Mouse (Mus musculus) cerebellum, postnatal 4 days (tissue): ENCODE measurements at regions not wholly inside any gene's neighbourhood (a gene's known extent, or its start where the extent isn't known, plus 50 kb on each side); places are given as distances from the start of the nearest gene placed in this dataset.

Experiments used
- DNase-seq, 2 experiments: peaks; one replicate each; pipeline ENCODE4 v3.0.0; 2022; ENCODE audit warnings: low spot score in 2 of 2, mixed read lengths in 1 of 2

DNA sequence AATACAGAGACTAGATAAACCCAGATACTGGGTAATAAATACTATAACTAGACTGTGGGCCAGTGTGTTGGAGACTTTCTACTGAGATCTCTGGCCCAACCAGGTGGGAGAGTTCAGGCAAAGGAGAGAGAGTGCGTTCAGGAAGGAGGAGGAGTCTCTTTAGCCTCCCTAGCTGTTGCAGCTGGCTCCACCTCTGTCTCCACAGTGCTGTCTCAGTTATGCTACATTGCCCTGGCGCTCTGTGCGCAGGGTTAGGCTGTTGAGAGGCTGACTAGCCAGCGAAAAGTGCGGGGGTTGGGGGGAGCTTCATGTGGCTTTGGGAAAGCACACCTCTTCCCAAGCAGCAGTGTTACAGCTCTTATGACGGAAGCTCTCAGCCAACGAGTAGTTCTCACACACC lies 104.7 kb upstream of the Syndig1 start:
- DNase-seq = no peak

DNA sequence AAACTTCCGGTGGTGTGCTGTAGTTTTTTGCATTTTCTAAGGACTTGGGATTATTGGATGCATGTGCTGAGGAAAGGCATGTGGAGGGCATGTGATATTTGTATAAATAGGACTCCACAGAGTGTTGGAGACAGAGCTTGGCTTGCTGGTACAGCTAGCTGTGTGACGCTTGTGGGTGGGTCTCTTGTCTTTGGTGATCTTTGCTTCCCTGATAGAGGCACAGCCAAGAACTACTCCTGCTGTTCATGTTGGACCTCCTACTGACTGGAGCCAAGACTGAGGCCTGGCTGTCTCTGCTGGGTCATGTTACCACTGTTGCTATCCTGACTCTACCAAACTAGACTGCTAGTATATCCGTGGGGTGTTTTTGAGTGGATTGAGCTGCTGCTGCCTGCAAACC lies 103.1 kb upstream of the Syndig1 start:
- DNase-seq = no peak

DNA sequence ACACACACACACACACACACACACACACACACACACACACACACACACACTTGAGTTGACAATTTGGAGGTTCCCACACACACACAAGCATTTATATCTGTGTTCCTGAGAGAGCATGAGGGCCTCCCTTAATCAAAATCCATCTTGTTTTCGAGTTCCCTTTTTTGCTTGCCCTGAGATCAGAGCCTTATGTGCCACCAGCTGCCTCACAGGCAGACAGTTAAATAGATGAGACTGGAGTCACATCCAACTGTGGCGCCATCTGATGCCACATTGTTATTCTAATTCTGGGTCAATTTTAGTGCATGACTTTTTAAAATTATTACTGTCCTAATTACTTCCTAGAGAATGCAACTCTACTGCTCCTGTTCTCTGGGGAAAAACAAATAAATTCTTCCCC lies 91.2 kb upstream of the Syndig1 start:
- DNase-seq = peak in 1 of 2 experiments; percentile 10

DNA sequence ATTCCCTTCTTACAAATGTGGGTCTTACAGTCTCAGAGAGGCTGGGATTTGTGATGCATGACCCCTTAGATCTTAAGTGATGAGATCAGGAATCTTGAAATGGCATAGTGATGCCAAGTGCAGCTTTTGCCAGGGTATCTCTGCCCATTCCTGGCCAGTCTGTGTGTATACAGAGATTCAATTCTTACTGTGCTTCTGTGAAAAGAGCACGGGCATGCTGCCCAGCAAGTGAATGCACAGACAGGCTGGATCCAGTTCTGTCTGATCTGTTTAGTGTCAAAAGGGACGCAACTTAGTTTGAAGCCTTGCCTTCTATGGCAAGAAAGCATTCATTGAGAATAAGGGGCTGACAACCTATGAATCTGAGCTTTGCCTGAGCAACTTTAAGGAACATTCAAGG lies 89.1 kb upstream of the Syndig1 start:
- DNase-seq = peak; percentile 50 to 77

DNA sequence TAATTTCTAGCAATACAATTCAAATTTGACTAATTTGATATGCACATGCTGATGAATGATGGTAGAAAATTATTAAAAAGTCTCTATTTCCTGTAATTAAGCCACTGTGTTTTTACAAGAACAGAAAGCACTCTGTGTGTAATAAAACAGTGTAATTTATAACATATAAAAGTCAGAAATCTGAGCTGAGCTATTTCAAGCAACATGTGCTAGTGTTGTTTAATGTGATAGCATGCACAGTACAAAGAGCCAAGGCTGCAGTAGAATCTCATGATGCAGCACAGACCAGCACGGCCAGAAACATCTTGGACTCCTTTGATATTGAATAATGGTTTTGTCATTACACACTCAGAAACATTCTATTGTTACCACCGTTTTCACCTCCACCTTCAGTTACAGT lies 86.3 kb upstream of the Syndig1 start:
- no peak for DNase-seq

DNA sequence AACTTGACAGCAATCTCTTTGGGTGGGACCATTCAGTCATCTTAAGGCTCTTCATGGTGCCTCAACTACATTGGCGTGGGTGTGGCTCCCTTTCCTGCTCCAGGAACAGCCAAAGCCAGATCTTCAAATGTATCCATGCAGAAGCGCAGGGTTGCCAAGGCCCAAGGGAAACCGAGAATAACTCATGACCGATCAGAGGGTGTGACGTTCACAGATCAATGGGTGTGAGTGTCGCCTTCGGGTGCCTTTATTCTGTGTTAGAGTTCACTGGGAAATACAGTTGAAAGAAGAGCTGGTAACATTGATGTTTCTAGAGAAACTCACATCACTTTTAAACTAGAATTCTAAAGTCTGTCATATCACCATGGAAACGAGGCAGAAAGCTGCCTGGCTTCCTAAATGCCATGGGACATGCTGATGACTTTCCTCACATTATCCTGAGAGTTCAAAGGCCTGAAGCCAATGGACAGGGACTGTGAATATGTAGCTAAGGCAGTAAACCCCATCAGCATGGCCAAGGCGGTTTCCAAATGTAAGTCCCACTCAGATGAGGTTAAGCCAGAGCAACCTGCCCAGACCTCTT lies 80.7 kb upstream of the Syndig1 start:
- no peak for DNase-seq

DNA sequence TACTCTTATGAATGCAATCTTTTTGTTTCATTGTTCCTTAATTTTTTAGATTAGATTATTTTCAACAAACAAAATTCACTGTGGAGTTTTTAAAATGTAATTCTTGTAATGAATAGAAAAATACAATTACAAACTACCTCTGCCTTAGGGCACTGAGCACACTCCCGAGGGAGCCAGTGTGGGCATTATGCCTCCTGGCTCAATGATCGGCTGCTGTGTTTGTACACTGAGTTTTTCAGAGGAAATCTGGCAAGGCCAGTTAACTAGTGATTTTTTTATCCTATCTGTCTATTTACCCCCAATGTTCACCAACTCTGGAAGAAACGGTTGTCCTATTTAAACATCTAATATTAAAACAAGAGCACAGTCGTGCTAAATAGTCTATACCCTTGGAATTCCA lies 69.9 kb upstream of the Syndig1 start:
- no peak for DNase-seq

DNA sequence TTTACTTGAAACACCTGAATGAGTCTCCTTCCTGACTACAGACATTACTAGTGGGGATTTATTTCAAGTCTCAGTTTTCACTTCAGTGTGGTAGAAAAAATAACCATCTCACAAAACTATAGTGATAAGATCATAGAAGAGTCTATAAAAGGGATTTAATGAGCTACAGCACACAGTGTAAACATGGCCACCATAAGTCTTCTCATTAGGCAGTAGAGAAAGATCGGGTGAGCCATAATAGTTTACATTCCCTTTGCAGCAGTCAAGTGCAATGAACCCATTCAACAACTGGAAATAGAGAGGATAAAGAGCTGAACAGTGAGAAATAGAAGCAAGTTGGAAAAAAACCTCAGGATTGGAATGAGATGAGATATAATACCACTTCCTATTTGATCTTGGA lies 65.1 kb upstream of the Syndig1 start:
- no peak for DNase-seq

DNA sequence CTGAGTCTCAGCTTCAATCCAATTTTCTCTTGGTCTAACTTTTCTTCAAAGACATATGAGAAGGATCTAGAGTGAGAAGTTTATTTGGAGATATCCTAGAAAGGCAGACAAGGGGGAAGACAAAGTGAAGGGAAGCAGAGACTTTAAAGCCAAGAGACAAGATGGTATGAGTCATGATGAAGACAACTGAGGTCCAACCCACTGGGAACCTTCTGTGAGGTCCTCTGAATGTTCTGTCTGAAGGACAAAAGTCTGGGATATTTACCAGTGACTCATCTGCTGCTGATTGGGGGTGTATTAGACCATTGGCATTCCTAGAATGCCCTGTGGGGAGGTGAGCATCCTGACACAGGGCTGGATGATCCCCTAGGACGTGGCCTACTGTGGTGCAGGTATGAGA lies 61.0 kb upstream of the Syndig1 start:
- DNase-seq = no peak

DNA sequence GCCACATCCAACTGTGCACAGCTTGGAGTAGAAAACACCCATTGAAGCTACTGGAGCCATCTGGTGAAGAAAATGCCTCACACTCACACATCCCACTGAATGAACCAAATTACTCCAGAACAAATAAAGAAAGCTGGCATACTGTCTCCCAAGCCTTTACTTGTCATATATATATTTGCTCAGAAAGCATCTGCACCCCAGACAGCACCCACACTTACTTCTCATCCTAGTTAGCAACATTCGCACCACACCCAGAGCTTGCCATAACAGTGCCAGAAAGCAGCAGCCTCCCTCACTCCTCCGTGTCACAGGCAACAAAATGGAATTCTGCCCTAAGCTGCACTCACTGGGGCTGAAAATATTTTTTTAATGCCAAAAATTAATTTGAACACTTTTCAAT lies 60.5 kb upstream of the Syndig1 start:
- no peak for DNase-seq

DNA sequence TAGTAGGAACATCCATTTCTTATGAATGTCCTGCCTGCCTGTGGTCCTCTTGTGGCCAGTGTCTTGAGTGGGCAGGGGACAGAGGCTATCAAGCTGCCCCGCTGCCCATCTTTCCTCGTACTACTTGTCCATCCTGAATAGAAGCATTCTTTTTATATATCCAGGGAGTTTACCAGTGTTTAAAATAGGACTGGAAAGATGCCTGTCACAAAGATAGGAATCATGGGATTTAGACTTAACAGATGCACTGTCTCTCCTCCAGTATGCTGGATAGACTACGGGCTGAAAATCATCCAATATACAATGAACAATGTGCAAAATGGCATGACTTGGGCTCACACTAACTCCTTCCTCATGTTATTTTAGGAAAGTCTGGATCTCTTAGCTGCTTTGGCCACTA lies 51.7 kb upstream of the Syndig1 start:
- no peak for DNase-seq
